Mouse (Mus musculus) ES-Bruce4 (cell line): ENCODE results near the gene Pdzd2.

ENCODE experiments used
- CTCF ChIP-seq: IDR thresholded peaks from one replicate; pipeline ENCODE4 v1.8.1; 2011; ENCODE audit warnings: low read depth, low read length
- POLR2A ChIP-seq: IDR thresholded peaks from one replicate; pipeline ENCODE4 v1.8.1; 2011; ENCODE audit warnings: low read length; ENCODE audit not compliant: insufficient read depth

DNA sequence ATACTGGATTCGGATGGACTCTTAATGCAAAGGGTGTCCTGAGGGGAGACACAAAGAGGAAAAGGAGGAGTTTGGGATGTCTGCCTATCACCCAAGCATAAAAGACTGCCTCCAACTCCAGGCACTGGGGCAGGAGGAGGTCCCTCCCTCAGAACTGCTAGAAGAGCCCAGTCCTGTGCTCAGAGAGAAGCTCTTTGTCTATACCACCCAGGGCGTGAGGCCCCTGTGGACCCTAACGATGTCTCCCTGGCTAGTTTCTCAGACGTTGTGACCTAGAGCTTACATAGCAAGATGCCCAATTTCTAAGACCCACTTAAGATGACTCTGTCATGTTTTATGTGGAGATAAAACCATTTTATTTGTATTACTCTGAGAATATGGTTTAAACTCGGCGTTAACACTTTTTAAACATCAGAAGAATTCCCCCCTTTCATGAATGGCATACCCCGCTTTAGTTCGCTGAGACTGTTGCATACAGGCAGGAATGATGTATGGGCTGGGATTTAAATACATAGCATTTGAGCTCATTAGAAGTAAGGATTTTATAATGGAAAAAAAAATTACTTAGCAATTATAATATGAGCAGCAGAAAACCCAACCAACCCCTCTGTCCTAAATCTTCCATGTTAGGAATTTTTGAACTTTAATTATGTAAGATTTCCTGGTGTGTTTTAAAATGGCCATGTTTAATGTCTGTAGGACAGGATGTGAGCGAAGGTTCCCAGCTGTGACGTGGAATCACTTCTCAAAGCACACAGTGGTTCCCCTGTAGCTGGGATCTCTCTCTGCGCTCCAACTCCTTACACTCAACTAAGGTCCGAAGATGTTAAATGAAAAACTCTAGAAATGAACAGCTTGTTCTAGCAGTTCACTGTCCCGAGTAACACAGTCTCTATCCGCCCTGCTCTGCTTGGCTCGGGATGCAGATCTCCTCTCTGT lies 268.6 kb downstream of the Pdzd2 start:
- TF ChIP-seq POLR2A: no peak
- no peak for TF ChIP-seq CTCF
